Mouse (Mus musculus): ENCODE results near the gene Pds5b. TPM values are rescaled to one million over a fixed set of nuclear protein-coding genes. Genes with fewer than 3 reads are reported as not detected.
A peak's percentile ranks its signal among the peaks of the same experiment; 100 is the strongest.
"Not testable (repeated sequence)": the region's sequence is repeated elsewhere in the genome, so short reads cannot be mapped to it uniquely, and the experiment has no call there.

Pds5b gene
- total RNA-seq, 4 experiments from 2014 or later = 64.8 to 75.8 (median 70.8) TPM

GRCm38 (mm10) chr5:150693277-150693676 lies 19.7 kb downstream of the Pds5b start:
- no peak for DNase-seq (ENCODE audit: low spot score in 2 of 2)

- no peak for DNase-seq (ENCODE audit: low spot score in 2 of 2)
Observed at GRCm38 (mm10) chr5:150702714-150703113, 29.2 kb downstream of the Pds5b start.

- DNase-seq (ENCODE audit: low spot score in 2 of 2) = not testable (repeated sequence)
Observed at GRCm38 (mm10) chr5:150706651-150707050, 33.1 kb downstream of the Pds5b start.

GRCm38 (mm10) chr5:150707181-150707580 lies 33.6 kb downstream of the Pds5b start:
- not testable (repeated sequence) for DNase-seq (ENCODE audit: low spot score in 2 of 2)

GRCm38 (mm10) chr5:150711503-150711902 lies 38.0 kb downstream of the Pds5b start:
- no peak for DNase-seq (ENCODE audit: low spot score in 2 of 2)

- no peak for DNase-seq (ENCODE audit: low spot score in 2 of 2)
Observed at GRCm38 (mm10) chr5:150713431-150713830, 39.9 kb downstream of the Pds5b start.

GRCm38 (mm10) chr5:150717775-150718174 lies 44.2 kb downstream of the Pds5b start:
- DNase-seq (ENCODE audit: low spot score in 2 of 2) = no peak

- DNase-seq (ENCODE audit: low spot score in 2 of 2) = no peak
Observed at GRCm38 (mm10) chr5:150724641-150725040, 51.1 kb downstream of the Pds5b start.

- DNase-seq (ENCODE audit: low spot score in 2 of 2) = not testable (repeated sequence)
Observed at GRCm38 (mm10) chr5:150737028-150737427, 63.5 kb downstream of the Pds5b start.

- no peak for DNase-seq (ENCODE audit: low spot score in 2 of 2)
Observed at GRCm38 (mm10) chr5:150739311-150739710, 65.8 kb downstream of the Pds5b start.

GRCm38 (mm10) chr5:150740597-150740996 lies 67.1 kb downstream of the Pds5b start:
- no peak for DNase-seq (ENCODE audit: low spot score in 2 of 2)

- peak in 1 of 2 experiments; percentile 21 for DNase-seq (ENCODE audit: low spot score in 2 of 2)
Observed at GRCm38 (mm10) chr5:150756623-150757022, 83.1 kb downstream of the Pds5b start.

GRCm38 (mm10) chr5:150772403-150772802 lies 98.9 kb downstream of the Pds5b start:
- no peak for DNase-seq (ENCODE audit: low spot score in 2 of 2)

GRCm38 (mm10) chr5:150773083-150773482 lies 99.5 kb downstream of the Pds5b start:
- no peak for DNase-seq (ENCODE audit: low spot score in 2 of 2)

GRCm38 (mm10) chr5:150788261-150788660 lies 114.7 kb downstream of the Pds5b start:
- no peak for DNase-seq (ENCODE audit: low spot score in 2 of 2)

- DNase-seq (ENCODE audit: low spot score in 2 of 2) = no peak
Observed at GRCm38 (mm10) chr5:150789039-150789438, 115.5 kb downstream of the Pds5b start.

- DNase-seq (ENCODE audit: low spot score in 2 of 2) = no peak
Observed at GRCm38 (mm10) chr5:150794181-150794580, 120.6 kb downstream of the Pds5b start.

- no peak for DNase-seq (ENCODE audit: low spot score in 2 of 2)
Observed at GRCm38 (mm10) chr5:150800056-150800455, 126.5 kb downstream of the Pds5b start.

GRCm38 (mm10) chr5:150814111-150814990 lies 140.8 kb downstream of the Pds5b start:
- no peak for DNase-seq (ENCODE audit: low spot score in 2 of 2)

GRCm38 (mm10) chr5:150815400-150815799 lies 141.9 kb downstream of the Pds5b start:
- no peak for DNase-seq (ENCODE audit: low spot score in 2 of 2)

- no peak for DNase-seq (ENCODE audit: low spot score in 2 of 2)
Observed at GRCm38 (mm10) chr5:150816775-150817174, 143.2 kb downstream of the Pds5b start.

GRCm38 (mm10) chr5:150818041-150818440 lies 144.5 kb downstream of the Pds5b start:
- DNase-seq (ENCODE audit: low spot score in 2 of 2) = no peak

- DNase-seq (ENCODE audit: low spot score in 2 of 2) = no peak
Observed at GRCm38 (mm10) chr5:150818886-150819285, 145.3 kb downstream of the Pds5b start.
